Mouse (Mus musculus): Measurements from ENCODE around the gene Axin1.

The Axin1 gene

DNA sequence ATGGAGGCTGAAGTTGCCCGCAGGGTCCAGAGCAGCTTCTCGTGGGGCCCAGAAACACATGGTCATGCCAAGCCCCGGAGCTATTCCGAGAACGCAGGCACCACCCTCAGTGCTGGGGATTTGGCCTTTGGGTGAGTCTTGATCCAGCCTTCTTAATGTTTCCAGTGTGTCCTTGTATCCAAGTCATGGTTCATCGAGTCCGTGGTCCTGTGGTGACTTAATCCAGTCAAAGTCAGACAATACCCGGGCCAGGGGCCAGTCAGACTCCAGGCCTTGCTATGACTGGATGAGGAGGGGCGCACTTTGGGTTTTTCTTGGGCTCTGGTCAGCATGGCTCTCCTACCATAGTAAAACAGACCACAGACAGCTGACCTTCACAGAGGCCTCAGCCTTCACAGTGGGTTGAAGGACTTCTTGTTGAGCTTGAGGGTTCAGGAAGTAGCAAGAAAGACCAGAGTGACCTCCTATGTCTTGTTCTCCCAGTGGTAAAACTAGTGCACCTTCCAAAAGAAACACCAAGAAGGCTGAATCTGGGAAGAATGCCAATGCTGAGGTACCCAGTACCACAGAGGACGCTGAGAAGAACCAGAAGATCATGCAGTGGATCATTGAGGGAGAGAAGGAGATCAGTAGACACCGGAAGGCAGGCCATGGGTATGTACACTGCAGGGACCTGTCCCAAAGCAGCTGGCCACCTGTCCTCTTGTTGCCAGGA, 49.8 kb downstream of the Axin1 start:
- no peak for DNase-seq (ENCODE audit: low read depth)

DNA sequence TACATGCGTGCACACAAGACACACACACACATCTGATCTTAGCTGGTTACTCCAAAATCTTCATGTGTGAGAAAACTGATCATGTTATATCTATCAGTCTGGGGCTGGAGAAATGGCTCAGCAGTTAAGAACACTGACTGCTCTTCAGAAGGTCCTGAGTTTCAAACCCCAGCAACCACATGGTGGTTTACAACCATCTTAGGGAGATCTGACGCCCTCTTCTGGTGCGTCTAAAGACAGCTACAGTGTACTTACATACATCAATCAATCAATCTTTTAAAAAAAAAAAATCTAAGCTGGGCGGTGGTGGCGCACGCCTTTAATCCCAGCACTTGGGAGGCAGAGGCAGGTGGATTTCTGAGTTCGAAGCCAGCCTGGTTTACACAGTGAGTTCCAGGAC, 53.0 kb downstream of the Axin1 start:
- DNase-seq (ENCODE audit: low read depth) = peak; percentile 63

DNA sequence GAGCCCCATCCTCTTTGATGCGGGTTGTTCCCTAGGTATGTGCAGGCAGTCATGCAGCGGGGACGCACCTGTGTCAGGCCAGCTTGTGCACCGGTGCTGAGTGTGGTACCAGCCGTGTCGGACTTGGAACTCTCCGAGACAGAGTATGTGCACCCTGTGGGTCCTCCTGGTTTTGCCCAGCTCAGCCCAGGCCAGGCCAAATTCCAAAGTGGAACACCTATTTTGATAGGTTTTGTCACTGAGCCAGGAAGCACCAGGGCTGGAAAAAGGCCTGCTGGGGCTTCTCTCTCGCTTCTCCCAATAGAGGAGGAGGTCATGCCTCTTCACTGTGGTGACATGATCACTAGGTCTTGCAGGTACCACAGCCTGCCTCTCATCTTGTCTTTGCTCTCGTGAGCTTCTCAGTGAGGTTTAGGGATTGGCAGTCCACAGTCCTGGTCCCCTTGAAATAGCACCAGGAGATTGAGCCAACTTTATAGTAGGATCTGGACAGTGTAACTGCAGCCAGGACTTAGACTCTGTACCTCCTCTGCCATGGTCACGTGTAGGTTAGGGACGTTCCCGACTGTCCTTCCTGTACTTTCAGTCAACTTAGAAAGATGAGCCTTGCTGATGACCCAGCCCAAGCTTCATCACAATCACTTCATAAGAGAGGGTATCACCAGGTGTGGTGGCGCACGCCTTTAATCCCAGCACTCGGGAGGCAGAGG, 54.1 kb downstream of the Axin1 start:
- DNase-seq (ENCODE audit: low read depth) = no peak

DNA sequence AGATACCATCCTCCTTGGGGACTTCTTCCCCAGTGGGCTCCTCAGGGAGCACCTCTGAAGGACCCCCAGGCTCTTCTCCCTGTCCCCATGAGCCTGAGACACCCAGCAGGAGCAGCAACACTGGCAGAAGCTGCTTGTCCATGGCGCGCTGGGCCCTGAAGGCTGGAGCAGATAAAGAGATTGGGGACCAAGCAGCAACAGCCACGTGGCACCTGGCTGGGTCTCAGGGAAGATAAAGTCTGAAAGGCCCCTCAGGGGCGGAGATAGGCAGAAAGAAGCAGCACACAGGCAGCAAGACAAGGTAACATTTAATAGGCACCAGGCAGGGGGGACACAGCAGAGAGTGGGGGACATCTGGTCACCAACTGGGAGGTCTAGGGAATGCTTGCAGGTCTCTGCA, 60.4 kb downstream of the Axin1 start, which contains the start of gene Pdia2:
Gene Pdia2 (minus strand): TSS at position 196 of the 400 bp plus-strand sequence.
- DNase-seq (ENCODE audit: low read depth) = no peak

DNA sequence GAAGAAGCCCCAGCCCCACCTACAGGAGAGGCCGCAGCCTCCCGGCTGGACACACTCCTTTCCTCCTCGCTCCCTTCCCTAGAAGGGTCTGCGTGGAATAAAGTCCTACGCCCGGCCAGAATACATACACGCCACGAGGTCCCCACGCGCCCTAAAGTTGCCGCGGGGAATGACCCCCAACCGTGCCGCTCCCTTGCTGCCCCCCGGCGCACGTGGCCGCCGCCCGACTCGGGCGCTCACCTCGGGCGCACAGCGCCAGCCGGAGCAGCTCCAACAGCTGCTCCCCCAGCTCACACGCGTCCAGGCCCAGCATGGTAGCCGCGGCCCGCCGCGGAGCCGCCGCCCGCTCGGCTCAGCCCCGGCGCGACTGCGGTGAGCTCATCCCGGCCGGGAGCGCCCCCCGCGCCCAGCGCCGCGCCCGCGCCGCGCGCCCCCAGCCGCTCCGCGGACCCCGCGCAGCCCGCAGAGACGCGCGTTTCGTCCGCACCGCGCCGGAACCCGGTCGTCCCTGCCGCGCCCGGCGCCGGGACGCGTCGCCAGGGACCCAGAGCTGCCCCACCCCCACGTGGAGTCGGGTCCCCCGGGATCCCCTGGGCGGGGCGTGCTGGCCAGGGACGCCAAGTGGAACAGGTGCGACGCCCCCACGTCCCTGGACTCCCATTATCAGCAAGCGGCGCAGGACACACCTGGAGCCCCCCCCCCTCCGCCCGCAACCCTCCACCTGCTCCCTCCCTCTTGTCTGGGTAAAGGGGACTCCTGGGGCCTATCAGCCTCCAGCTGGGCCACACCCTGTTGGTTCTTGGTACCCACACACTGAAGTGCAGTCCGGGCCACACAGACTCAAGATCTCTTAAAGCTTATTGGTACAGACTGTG, 62.6 kb downstream of the Axin1 start:
- DNase-seq (ENCODE audit: low read depth) = no peak

DNA sequence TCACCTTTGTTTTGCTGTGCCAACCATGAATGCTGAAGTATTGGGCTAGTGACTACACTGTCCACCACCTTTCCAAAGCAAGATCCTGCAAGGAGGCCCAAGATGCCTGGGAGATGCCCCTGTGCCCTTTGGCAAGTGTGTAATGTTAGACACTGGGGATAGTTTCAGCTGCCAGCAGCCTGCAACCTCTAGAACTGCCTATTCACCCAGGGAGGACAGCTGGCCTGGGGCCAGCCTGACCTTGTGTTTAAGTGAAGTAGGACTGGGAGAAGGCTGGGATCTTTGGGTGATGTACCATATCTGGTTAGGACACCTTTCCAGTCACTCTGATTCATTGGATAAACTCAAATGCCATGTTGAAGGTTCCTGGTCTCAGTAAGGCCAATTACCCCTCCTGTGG, 63.5 kb downstream of the Axin1 start:
- no peak for DNase-seq (ENCODE audit: low read depth)

DNA sequence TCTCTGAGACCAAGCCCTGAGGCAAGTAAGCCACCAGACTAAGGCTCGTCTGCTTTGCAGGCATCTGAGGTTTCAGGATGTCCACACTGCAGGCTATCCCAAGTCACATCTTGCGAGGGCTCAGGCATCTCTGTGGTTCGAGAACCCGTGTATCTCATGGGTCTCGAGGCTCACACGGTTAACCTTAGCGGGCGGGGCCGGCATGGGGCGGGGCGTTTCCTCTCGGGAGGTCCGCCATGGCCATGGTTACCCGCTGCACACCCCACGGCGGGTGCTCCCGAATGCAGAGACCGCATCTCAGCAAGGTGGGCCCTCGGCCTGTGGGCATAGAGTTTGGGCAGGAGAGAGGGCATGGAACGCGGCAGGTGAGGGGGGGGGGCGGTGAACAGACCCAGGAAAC, 64.2 kb downstream of the Axin1 start, which contains the start of gene Rgs11:
Gene Rgs11 (plus strand): TSS at position 215 of the 400 bp plus-strand sequence.
- DNase-seq (ENCODE audit: low read depth) = no peak

DNA sequence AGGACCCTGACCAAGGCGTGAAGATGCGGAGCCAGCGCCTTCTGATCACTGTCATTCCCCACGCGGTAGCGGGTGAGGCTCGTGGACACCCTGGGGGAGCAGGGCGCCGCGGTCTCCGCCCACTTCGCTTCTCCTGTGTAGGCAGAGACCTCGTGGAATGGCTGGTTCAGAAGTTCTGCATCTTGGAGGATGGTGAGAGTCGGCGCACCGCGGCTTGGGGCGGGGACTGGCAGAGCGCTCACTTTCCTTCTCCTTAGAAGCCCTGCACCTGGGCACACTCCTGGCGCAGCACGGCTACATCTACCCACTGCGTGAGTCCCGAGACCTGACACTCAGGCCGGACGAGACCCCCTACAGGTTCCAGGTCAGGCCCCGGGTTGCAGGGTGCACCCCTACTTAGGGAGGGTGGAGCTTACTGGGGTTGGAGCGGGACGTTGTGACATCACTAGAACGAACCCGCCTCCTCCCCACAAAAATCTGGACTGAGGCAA, 64.9 kb downstream of the Axin1 start:
- no peak for DNase-seq (ENCODE audit: low read depth)

DNA sequence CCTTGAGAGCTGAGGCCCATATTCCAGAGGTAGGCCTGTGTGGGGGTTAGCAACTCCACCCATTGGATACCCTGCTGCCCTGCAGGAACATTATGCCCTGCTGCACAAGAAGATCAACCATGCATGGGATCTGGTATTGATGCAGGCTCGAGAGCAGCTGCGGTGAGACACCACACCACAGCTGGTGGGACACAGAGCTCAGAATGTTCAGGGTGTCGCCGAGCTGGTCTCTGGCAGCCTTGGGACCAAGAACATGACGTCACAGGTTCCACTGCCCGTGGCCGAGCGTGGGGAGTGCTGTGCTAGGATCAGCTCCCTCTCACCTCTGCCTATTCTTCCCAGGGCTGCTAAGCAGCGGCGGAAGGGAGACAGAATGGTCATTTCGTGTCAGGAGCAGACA, 66.3 kb downstream of the Axin1 start:
- no peak for DNase-seq (ENCODE audit: low read depth)

DNA sequence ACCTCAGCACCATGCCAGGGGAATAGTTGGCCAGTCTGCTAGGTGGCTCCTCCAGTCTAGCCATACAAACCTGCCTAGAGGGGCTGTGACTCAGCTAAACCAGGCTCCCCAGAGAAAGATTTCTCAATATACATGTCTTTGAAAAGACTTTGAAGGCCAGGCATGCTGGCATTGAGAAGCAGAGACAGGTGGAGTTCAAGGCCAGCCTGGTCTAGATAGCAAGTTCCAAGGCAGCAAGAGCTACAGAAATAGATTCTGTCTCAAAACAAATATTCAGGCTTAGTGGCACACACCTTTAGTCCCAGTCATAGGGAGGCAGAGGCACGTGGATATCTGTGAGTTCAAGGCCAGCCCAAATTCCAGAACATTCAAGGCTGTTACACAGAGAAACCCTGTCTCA, 67.9 kb downstream of the Axin1 start:
- peak; percentile 15 for DNase-seq (ENCODE audit: low read depth)

DNA sequence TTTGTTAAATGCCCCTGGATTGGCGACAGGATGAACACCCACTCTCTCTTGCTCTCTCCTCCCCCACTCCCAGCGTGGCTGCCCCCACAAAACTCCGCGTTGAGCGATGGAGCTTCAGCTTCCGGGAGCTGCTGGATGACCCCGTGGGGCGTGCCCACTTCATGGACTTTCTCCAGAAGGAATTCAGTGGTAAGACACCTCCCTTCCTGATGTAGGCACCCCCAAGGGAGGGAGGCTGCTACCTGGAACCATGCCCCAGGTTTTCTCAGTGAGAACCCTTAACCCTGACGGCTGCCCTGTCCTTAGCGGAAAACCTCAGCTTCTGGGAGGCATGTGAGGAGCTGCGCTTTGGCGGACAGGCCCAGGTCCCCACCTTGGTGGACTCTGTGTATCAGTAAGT, 69.2 kb downstream of the Axin1 start, which contains the start of gene Arhgdig:
Gene Arhgdig (minus strand): TSS at position 101 of the 400 bp plus-strand sequence.
- DNase-seq (ENCODE audit: low read depth) = no peak

DNA sequence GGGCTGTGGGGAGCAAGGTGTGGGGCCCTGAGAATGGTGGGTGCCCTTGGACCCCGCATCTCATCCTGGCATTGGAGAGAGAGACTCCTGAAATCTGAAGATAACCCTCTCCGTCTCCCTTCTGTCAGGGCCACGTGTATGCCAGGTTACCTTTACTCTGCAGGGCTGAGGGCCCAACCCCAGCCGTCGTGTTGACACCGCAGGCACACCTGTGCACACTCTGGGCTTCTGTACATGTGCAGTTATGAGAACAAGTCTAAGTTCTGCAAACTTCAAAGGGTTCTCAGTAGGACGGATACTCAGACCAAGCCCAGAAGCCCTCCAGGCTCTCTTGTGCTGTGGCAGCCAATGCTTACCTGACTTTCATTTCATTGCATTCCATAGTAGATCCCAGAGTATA, 73.8 kb downstream of the Axin1 start:
- DNase-seq (ENCODE audit: low read depth) = no peak

DNA sequence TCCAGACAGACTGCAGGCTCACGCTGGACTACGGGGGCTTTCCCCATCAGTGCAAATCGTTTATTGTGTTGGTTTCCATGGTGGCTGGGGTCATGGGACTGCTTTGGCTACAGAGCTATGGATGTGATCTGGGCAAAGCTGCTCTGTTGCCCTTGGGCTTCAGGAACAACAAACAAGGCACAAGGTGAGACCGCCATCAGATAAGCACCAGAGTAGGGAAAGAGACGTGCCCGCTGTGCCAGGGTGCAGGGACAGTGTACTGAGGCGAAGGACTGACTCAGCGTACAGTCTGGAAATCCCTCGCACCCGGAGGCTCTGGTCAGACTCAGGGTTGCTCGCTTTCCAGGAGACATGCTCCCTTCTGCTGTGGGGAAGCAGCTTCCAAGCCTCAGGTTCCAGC, 74.2 kb downstream of the Axin1 start:
- no peak for DNase-seq (ENCODE audit: low read depth)

DNA sequence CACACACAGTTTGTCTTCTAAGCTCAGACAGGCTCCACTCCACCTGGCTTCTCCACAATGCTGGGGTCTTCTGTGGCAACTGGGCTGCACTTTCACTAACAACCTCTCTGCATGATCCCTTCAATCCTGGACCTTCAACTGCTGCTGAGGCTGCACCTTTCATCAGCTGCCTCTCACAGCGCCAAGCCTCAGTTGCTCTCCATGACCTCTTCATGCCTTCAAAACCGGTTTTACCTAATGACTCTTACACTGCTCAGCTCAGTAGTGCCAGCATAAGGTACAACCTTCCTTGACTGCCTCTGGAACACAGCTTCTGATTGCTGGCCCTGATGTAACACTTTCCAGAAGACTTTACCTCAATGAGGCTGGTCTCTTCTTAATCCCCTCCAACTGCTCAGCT, 83.0 kb downstream of the Axin1 start:
- no peak for DNase-seq (ENCODE audit: low read depth)

DNA sequence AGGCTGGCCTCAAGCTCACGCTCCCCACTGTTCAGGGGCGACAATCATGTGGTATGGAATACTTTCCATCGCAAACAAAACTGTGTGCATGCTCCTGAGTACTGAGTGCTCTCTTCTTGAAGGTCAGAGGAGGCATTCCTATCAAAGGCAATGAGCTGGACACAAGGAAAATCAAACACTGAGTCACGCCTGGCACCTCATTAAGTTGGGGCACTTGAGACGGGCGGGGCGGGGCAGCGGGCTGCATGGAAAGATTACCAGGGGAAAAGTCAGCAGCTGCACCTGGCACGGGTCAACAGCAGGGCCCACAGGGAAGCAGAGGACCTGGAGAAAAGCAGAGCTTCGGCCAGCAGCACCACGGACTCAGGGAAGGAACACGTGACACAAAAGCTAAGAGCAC, 86.7 kb downstream of the Axin1 start:
- no peak for DNase-seq (ENCODE audit: low read depth)

DNA sequence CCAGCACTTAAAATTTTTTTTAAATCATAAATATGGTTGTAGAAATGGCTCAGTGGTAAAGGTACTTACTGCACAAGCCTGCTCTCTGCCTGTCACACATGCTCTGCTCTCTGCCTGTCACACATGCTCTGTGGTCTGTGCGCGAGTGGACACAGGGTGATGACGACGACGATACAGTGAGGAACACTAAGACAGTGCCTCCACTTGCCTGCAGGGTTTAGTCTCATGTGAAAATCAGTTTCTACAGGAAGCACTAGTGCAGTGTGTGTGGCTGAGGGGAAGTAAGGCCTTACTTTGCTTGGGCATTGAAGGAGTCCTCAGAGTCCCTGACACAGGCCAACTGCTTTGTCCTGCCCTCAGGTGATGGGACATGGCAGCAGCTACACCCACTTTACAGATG, 91.3 kb downstream of the Axin1 start:
- peak; percentile 24 for DNase-seq (ENCODE audit: low read depth)

DNA sequence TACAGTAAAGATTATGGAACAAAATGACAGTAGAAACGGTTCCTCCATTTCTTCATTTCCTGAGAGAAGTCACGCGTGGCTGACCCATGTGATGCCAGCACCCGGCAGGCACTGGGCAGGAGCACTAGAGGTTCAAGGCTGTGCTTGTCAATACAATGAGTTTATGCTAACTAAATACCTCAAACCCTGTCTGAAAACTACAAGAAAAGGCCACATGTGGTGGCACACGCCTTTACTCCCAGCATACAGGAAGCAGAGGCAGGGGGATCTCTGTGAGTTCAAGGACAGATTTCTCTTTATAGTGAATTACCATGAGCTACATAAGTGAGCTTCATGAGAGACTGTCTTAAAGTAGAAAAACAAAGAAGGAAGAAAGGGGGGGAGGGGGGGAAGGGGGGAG, 92.7 kb downstream of the Axin1 start:
- DNase-seq (ENCODE audit: low read depth) = peak; percentile 31

DNA sequence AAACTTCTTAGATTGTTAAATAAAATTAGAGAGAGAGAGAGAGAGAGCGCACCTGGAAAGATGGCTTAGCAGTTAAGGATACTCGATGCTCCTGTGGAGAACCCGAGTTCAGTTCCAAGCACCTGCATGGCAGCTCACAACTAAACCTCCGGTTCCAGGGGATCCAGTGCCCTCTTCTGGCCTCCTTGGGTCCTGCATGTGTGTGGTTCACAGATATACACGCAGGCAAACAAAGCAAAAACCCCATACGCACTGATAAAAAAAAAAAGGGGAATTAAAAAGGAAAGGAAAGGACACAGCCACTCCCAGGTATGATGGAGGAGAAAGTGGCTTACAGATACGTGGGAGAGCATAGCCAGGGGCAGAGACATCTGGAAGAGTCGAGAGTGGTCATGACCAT, 94.4 kb downstream of the Axin1 start:
- peak; percentile 37 for DNase-seq (ENCODE audit: low read depth)

DNA sequence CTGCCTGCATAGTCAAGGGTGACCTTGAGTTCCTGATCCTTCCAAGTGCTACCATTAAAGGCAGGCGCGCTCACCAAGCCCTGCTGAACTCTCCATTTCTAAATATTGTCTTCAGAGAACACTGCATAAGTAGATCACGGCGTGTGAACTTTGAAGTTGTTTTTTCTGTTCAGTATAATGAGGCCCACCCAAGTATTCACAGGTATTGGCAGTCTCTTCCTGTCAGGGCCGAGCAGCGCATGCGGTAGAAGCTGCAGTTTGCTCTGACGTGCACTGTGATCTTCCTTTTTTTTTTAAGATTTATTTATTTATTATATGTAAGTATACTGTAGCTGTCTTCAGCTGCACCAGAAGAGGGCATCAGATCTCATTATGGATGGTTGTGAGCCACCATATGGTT, 95.9 kb downstream of the Axin1 start:
- DNase-seq (ENCODE audit: low read depth) = no peak

DNA sequence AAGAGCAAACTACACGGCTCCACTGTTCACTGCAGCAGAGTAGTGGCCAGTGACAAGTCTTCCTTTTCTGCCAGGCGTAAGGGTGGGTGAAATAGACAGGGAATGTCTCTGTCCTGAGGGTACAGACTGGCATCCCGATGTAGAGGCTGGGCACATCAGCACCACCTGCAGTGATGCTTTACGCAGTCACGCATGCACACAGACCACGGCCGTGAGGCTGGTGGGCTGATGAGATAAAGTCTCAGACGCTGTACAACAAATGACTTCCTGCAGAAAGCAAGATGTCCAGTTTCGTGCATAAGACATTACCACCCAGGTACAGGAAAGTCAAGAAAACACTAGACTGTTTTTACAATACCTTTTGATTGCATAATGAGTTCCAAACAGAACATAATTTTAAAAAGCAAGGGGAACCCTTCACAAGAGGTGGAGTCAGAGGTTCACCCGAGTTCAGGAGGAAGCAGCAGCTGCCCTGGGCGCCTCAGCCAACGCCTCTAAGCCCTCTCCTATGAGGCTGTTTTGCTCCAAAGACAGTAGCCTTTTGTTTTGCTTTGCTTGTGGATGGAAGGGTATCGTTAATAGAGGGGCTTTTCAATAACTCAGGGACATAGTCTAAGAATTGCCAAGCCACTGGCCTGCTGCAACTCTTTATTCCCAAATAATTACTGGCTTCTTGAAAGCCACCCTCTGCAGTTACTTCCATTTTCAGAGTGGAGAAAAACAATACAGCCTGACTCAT, 96.8 kb downstream of the Axin1 start:
- DNase-seq (ENCODE audit: low read depth) = no peak

DNA sequence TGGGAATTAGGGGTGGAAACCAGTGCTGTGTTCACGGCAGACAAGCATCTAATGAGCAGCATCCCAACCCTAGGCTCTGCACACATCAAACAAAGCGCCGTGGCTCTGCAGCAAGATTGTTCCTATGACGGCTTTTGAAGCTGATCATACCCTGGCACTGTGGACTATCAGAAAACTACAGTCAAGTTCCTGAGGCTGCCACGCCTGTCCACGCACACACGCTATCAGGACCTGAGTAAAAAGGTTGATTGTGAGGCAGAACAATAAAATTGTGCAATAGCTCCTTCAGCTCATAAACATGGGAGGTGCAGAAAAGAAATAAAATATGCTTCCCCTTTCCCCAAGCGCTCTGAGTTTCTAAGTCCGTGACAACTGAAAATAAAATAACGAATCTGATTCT, 99.2 kb downstream of the Axin1 start:
- DNase-seq (ENCODE audit: low read depth) = no peak

DNA sequence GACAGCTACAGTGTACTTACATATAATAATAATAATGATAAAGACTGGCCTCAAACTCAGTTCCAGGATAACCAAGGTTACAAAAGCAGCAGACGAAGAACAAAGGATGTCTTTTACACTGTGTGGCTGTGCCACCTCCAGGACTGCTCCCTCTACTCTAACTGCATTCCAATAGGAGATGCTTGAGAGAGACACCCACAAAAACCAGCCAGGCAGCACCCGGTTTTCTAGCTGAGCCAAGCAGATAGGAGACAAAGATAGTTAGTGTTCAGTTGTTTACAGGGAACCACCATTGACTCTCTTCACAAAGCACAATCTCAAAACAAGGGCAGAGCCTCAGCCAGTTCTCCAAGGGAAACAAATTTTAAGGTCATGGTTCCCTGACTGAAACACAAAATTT, 101.1 kb downstream of the Axin1 start:
- no peak for DNase-seq (ENCODE audit: low read depth)

Measured in 416B (cell line).